Comparison of ENCODE assay signal across 7 mouse cellular contexts in the genomic region with DNA sequence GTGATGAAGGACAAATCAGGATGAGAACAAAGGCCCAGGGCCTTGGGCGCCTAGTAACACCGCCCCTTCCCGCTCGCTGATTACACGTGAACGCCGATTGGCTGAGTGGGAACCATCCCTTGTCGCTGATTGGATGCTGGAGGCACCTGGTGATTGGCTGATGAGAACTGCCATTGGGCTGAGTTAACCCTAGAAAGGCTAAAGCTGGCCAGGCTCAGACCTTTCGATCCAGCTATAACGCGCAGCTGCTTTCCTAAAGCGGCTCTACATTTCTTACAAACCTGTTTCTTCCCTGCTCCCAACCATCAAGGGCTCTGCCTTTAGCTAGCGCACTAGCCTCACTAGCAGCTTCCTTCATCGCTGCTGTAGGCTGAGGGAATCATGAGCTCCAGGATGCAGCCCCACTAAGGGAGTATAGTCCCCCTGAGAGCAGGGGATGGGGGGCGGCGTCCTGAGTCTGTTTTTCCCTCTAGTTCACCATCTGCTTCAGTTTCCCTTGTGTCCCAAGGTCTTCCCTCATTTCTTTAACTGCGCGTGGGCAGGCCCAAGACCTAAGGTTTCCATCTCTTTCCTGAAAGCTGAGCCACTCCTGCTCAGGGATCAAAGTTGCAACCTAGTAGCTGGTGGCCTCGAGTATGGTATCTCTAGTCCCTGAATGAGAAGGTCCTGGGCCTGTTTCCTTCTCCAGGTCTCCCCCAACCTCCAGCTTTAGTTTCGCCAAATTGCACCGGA. TPM values are rescaled to one million over a fixed set of nuclear protein-coding genes. Genes with fewer than 3 reads are reported as not detected.
A peak's percentile ranks its signal among the peaks of the same experiment; 100 is the strongest.
DNase-seq lines count a peak whose midpoint lies in the region; ATAC-seq lines count a peak whose summit lies in the region.

No protein-coding gene starts in this region.

- H3K36me3 ChIP-seq in intestine, embryonic 15.5 days: peaks cover 8% of the 10 kb centered on the region; the same call in 1 of the 2 replicates
- H3K36me3 ChIP-seq in midbrain, embryonic 10.5 days: peaks cover 32% of the 10 kb centered on the region

- no peaks in the 10 kb centered on the region for H3K27me3 ChIP-seq in intestine, embryonic 15.5 days (replicated peaks)
- peaks cover 11% of the 10 kb centered on the region for H3K27me3 ChIP-seq in midbrain, embryonic 10.5 days (ENCODE audit: low read depth, poor library complexity, severe bottlenecking)

- peak; percentile 89 for ATAC-seq in intestine, embryonic 15.5 days

- H3K4me2 ChIP-seq in intestine, embryonic 15.5 days (replicated peaks): peak overlapping the region; percentile 94

- H3K27ac ChIP-seq in intestine, embryonic 15.5 days: peak overlapping the region; percentile 89
- peak overlapping the region; percentile 96 for H3K27ac ChIP-seq in midbrain, embryonic 10.5 days (replicated peaks)

- intact Hi-C loops in gastrocnemius, postnatal 36 days (cut with DNase I): no loop called here
- intact Hi-C loops in left cerebral cortex, postnatal 25 days (cut with DNase I): loop anchor here (1.0 to 5.0 kb wide), 2 partner anchors 28 to 306 kb away; partner anchors contain the start of gene Sh3gl1

- peaks cover 22% of the 10 kb centered on the region for H3K4me1 ChIP-seq in intestine, embryonic 15.5 days (replicated peaks)
- H3K4me1 ChIP-seq in midbrain, embryonic 10.5 days: peaks cover 42% of the 10 kb centered on the region

- H3K4me3 ChIP-seq in intestine, embryonic 15.5 days (replicated peaks): peak overlapping the region; percentile 96
- H3K4me3 ChIP-seq in midbrain, embryonic 10.5 days: peak overlapping the region; percentile 86

- WGBS in intestine, embryonic 15.5 days: under 1% methylated on average over 21 of the region's 21 CpGs
- under 1% methylated on average over 21 of the region's 21 CpGs for WGBS in midbrain, embryonic 10.5 days

- peak overlapping the region; percentile 57 for H3K9ac ChIP-seq in intestine, embryonic 15.5 days

- H3K9me3 ChIP-seq in intestine, embryonic 15.5 days: no peaks in the 10 kb centered on the region
- H3K9me3 ChIP-seq in midbrain, embryonic 10.5 days (replicated peaks): no peaks in the 10 kb centered on the region

- peak; percentile 97 for DNase-seq in adrenal gland, adult 2 months
- peak; percentile 93 for DNase-seq in embryo, embryonic 11.5 days (ENCODE audit: low read depth, low spot score)
- DNase-seq in gastrocnemius, postnatal 36 days: peak; percentile 81 to 90
- DNase-seq in left cerebral cortex, postnatal 25 days (ENCODE audit: low spot score in 2 of 2): peak; percentile 94 to 98
- DNase-seq in midbrain, embryonic 10.5 days (ENCODE audit: low spot score): peak; percentile 96
- DNase-seq in right cerebral cortex, postnatal 4 days: peak; percentile 85

RNA-seq across cellular contexts. Expression of gene Mpnd, which starts 3.0 kb away (rescaled TPM):
- total RNA-seq in adrenal gland, adult 2 months (2021): 10 to 100 TPM; 87.3 to 90.5 TPM
- polyA plus RNA-seq in adrenal gland, adult 2 months (2012; rRNA removed): 179 and 197 TPM in 2 replicates
- 10 to 100 TPM; 40.6 to 50.2 TPM for total RNA-seq in gastrocnemius, postnatal 36 days (2021)
- 86.3 and 95.3 TPM in 2 replicates for polyA plus RNA-seq in intestine, embryonic 15.5 days (2015; fragmentation: Nextera tagmentation; extraction: Ambion mirVana)
- 100 to 1,000 TPM in 1 of 2 experiments, 10 to 100 TPM in 1; 97.4 to 104 TPM for total RNA-seq in left cerebral cortex, postnatal 25 days (2021)
- 131 and 160 TPM in 2 replicates for polyA plus RNA-seq in midbrain, embryonic 10.5 days (2016; fragmentation: Nextera tagmentation; extraction: Ambion mirVana)

RNA-seq across cellular contexts. Expression of gene Stap2, which starts 3.1 kb away (rescaled TPM):
- total RNA-seq in adrenal gland, adult 2 months (2021): 1 to 10 TPM; 5.6 TPM
- 5.2 and 8.4 TPM in 2 replicates for polyA plus RNA-seq in adrenal gland, adult 2 months (2012; rRNA removed)
- total RNA-seq in gastrocnemius, postnatal 36 days (2021): 1 to 10 TPM; 2.5 to 3.0 TPM
- 40.3 and 45.8 TPM in 2 replicates for polyA plus RNA-seq in intestine, embryonic 15.5 days (2015; fragmentation: Nextera tagmentation; extraction: Ambion mirVana)
- 1 to 10 TPM; 1.9 to 3.0 TPM for total RNA-seq in left cerebral cortex, postnatal 25 days (2021)
- 5.2 and 5.5 TPM in 2 replicates for polyA plus RNA-seq in midbrain, embryonic 10.5 days (2016; fragmentation: Nextera tagmentation; extraction: Ambion mirVana)

RNA-seq across cellular contexts. Expression of gene Fsd1, which starts 22.2 kb away (rescaled TPM):
- total RNA-seq in adrenal gland, adult 2 months (2021): 1 to 10 TPM; 1.0 to 2.7 TPM
- 2.3 and 2.7 TPM in 2 replicates for polyA plus RNA-seq in adrenal gland, adult 2 months (2012; rRNA removed)
- total RNA-seq in gastrocnemius, postnatal 36 days (2021): not detected
- 8.9 and 11.5 TPM in 2 replicates for polyA plus RNA-seq in intestine, embryonic 15.5 days (2015; fragmentation: Nextera tagmentation; extraction: Ambion mirVana)
- 10 to 100 TPM; 70.5 to 78.8 TPM for total RNA-seq in left cerebral cortex, postnatal 25 days (2021)
- polyA plus RNA-seq in midbrain, embryonic 10.5 days (2016; fragmentation: Nextera tagmentation; extraction: Ambion mirVana): 78.4 and 95.0 TPM in 2 replicates

RNA-seq across cellular contexts. Expression of gene Sh3gl1, which starts 27.9 kb away (rescaled TPM):
- 10 to 100 TPM; 41.3 to 44.0 TPM for total RNA-seq in adrenal gland, adult 2 months (2021)
- 66.4 and 70.6 TPM in 2 replicates for polyA plus RNA-seq in adrenal gland, adult 2 months (2012; rRNA removed)
- total RNA-seq in gastrocnemius, postnatal 36 days (2021): 10 to 100 TPM in 1 of 2 experiments, 1 to 10 TPM in 1; 9.9 to 10.6 TPM
- polyA plus RNA-seq in intestine, embryonic 15.5 days (2015; fragmentation: Nextera tagmentation; extraction: Ambion mirVana): 124 TPM in 2 replicates
- total RNA-seq in left cerebral cortex, postnatal 25 days (2021): 10 to 100 TPM; 44.5 to 47.8 TPM
- polyA plus RNA-seq in midbrain, embryonic 10.5 days (2016; fragmentation: Nextera tagmentation; extraction: Ambion mirVana): 161 and 162 TPM in 2 replicates

RNA-seq across cellular contexts. Expression of gene Chaf1a, which starts 31.7 kb away (rescaled TPM):
- total RNA-seq in adrenal gland, adult 2 months (2021): 1 to 10 TPM; 1.6 to 2.5 TPM
- 1.5 and 2.0 TPM in 2 replicates for polyA plus RNA-seq in adrenal gland, adult 2 months (2012; rRNA removed)
- 1 to 10 TPM; 1.3 to 1.4 TPM for total RNA-seq in gastrocnemius, postnatal 36 days (2021)
- polyA plus RNA-seq in intestine, embryonic 15.5 days (2015; fragmentation: Nextera tagmentation; extraction: Ambion mirVana): 21.4 and 22.4 TPM in 2 replicates
- total RNA-seq in left cerebral cortex, postnatal 25 days (2021): 1 to 10 TPM; 1.7 to 1.9 TPM
- polyA plus RNA-seq in midbrain, embryonic 10.5 days (2016; fragmentation: Nextera tagmentation; extraction: Ambion mirVana): 45.4 and 49.3 TPM in 2 replicates

Comparison
In these comparisons a context has a peak if more than half of its experiments do, and no peak if none do; other contexts are left out.
1. Peak in every context shown above with its lines: DNase-seq, ATAC-seq, H3K4me3 ChIP-seq and H3K27ac ChIP-seq.
2. RNA of gene Fsd1, which starts 22.2 kb away (total RNA-seq): 70.5 to 78.8 TPM in left cerebral cortex, postnatal 25 days; 1.0 to 2.7 TPM in adrenal gland, adult 2 months and not detected in gastrocnemius, postnatal 36 days; every median in the first group is over 10 times any median in the second.